Comparison of ENCODE assay signal across 25 mouse cellular contexts in genomic region chr19:45736241-45736640, GRCm38 (mm10). TPM values are rescaled to one million over a fixed set of nuclear protein-coding genes. Genes with fewer than 3 reads are reported as not detected.
DNase-seq lines count a peak whose midpoint lies in the region; ATAC-seq and TF ChIP-seq lines count a peak whose summit lies in the region.
"Had no signal": no experiment of that assay in that cellular context is flagged by ENCODE, and none has a peak within 500 bp of the region (broad histone marks: within the 10 kb centered on the region; RNA-seq: fewer than 3 reads in every experiment).

No protein-coding gene starts in this region.

- no peak for TF ChIP-seq POLR2A in testis, adult 2 months (IDR thresholded peaks at IDR 0.05; ENCODE audit: control insufficient read depth, low read depth, low read length)

- DNase-seq in heart, adult 11 months, result peak; percentile 76
- no peak for DNase-seq in heart, adult 8-10 months (ENCODE audit: low spot score)
- DNase-seq in testis, postnatal 14 days (ENCODE audit: low spot score), result no peak
- DNase-seq in forebrain, embryonic 10.5 days (ENCODE audit: extremely low spot score, low spot score), result no peak
- DNase-seq: cerebellum, adult 9-10 months; gastrocnemius, postnatal 36 days had no signal

- H3K4me1 ChIP-seq in intestine, embryonic 15.5 days (replicated peaks), result peaks cover 13% of the 10 kb centered on the region
- 0 out of 2 replicates have a peak, but pooled peaks cover 3% of the 10 kb centered on the region for H3K4me1 ChIP-seq in intestine, postnatal 0 days (replicated peaks; ENCODE audit: control insufficient read depth, insufficient read depth, low read length)
- peaks cover 20% of the 10 kb centered on the region for H3K4me1 ChIP-seq in testis, adult 2 months (ENCODE audit: control insufficient read depth, insufficient read depth, low read length)
- peaks cover 69% of the 10 kb centered on the region for H3K4me1 ChIP-seq in forebrain, embryonic 10.5 days

- no peak overlapping the region for H3K27ac ChIP-seq in intestine, embryonic 15.5 days
- no peak overlapping the region for H3K27ac ChIP-seq in intestine, postnatal 0 days (ENCODE audit: low read depth, low read length)
- H3K27ac ChIP-seq in testis, adult 2 months (ENCODE audit: control insufficient read depth, insufficient read depth, low read depth, low read length), result no peak overlapping the region
- H3K27ac ChIP-seq in forebrain, embryonic 10.5 days, result no peak overlapping the region
- H3K27ac ChIP-seq: embryonic facial prominence, embryonic 13.5 days; forebrain, embryonic 13.5 days; heart, embryonic 15.5 days; hindbrain, postnatal 0 days had no signal

- no peak overlapping the region for H3K4me3 ChIP-seq in intestine, embryonic 15.5 days (replicated peaks)
- H3K4me3 ChIP-seq in intestine, postnatal 0 days (ENCODE audit: low read depth, low read length), result no peak overlapping the region
- peak overlapping the region; percentile 10; the same call in 1 of the 2 replicates for H3K4me3 ChIP-seq in testis, adult 2 months (ENCODE audit: control insufficient read depth, low read depth, low read length)
- H3K4me3 ChIP-seq in forebrain, embryonic 10.5 days, result no peak overlapping the region; the same call in 1 of the 2 replicates
- H3K4me3 ChIP-seq: erythroblast, embryonic 14.5 days had no signal

- H3K9ac ChIP-seq in intestine, embryonic 15.5 days, result no peak overlapping the region
- H3K9ac ChIP-seq in intestine, postnatal 0 days (ENCODE audit: low read depth, low read length), result no peak overlapping the region
- H3K9ac ChIP-seq: heart, embryonic 15.5 days had no signal

- no peak overlapping the region for H3K4me2 ChIP-seq in intestine, embryonic 15.5 days (replicated peaks)
- H3K4me2 ChIP-seq in intestine, postnatal 0 days (replicated peaks; ENCODE audit: low read depth), result no peak overlapping the region

- 50% methylated on average over 1 of the region's 1 CpGs for WGBS in intestine, embryonic 15.5 days
- WGBS in intestine, postnatal 0 days, result 38% methylated on average over 1 of the region's 1 CpGs
- 42% methylated on average over 1 of the region's 1 CpGs for WGBS in forebrain, embryonic 10.5 days

- H3K27me3 ChIP-seq in intestine, embryonic 15.5 days (replicated peaks), result peaks cover 77% of the 10 kb centered on the region
- H3K27me3 ChIP-seq in intestine, postnatal 0 days (replicated peaks; ENCODE audit: control insufficient read depth, insufficient read depth, low read length), result peaks cover 51% of the 10 kb centered on the region
- H3K27me3 ChIP-seq in testis, adult 2 months (ENCODE audit: control insufficient read depth, insufficient read depth, low read length), result no peaks in the 10 kb centered on the region
- H3K27me3 ChIP-seq in forebrain, embryonic 10.5 days (ENCODE audit: poor library complexity, severe bottlenecking), result peaks cover 100% of the 10 kb centered on the region

- ATAC-seq in intestine, embryonic 15.5 days, result peak; percentile 38; the same call in 1 of the 2 replicates
- no peak for ATAC-seq in intestine, postnatal 0 days
- ATAC-seq: inflammation-experienced regulatory T-cells, adult 6 months; Patski had no signal

- TF ChIP-seq CTCF in intestine, postnatal 0 days (IDR thresholded peaks at IDR 0.05; ENCODE audit: low read depth), result no peak
- no peak for TF ChIP-seq CTCF in testis, adult 2 months (IDR thresholded peaks at IDR 0.05; ENCODE audit: control insufficient read depth, insufficient read depth, insufficient replicate concordance, low read depth, low read length)

- no peaks in the 10 kb centered on the region for H3K36me3 ChIP-seq in intestine, embryonic 15.5 days
- H3K36me3 ChIP-seq in intestine, postnatal 0 days (ENCODE audit: control insufficient read depth, insufficient read depth), result no peaks in the 10 kb centered on the region
- H3K36me3 ChIP-seq in testis, adult 2 months (ENCODE audit: control insufficient read depth, insufficient read depth, low read length), result no peaks in the 10 kb centered on the region
- H3K36me3 ChIP-seq in forebrain, embryonic 10.5 days (replicated peaks), result no peaks in the 10 kb centered on the region
- H3K36me3 ChIP-seq: embryonic facial prominence, embryonic 13.5 days; heart, embryonic 12.5 days; heart, embryonic 15.5 days had no signal

- H3K9me3 ChIP-seq in intestine, embryonic 15.5 days, result no peaks in the 10 kb centered on the region
- no peaks in the 10 kb centered on the region for H3K9me3 ChIP-seq in intestine, postnatal 0 days (ENCODE audit: control insufficient read depth)
- no peaks in the 10 kb centered on the region; the same call in 1 of the 2 replicates for H3K9me3 ChIP-seq in forebrain, embryonic 10.5 days
- H3K9me3 ChIP-seq: embryonic facial prominence, embryonic 13.5 days; forebrain, embryonic 13.5 days; heart, embryonic 12.5 days; heart, embryonic 15.5 days had no signal

RNA-seq across cellular contexts. Expression of gene Fgf8, which starts 6.5 kb away (rescaled TPM):
- total RNA-seq in heart, adult 8-10 months (2022), result not detected
- not detected in 2 replicates for polyA plus RNA-seq in intestine, embryonic 15.5 days (2015; fragmentation: Nextera tagmentation; extraction: Ambion mirVana)
- polyA plus RNA-seq in intestine, postnatal 0 days (2015; fragmentation: Nextera tagmentation; extraction: Ambion mirVana), result not detected in 2 replicates
- polyA plus RNA-seq in testis, adult 2 months (2012; rRNA removed), result 1.4 and 1.5 TPM in 2 replicates
- polyA plus RNA-seq in forebrain, embryonic 10.5 days (2016; fragmentation: Nextera tagmentation; extraction: Ambion mirVana), result 30.6 and 35.3 TPM in 2 replicates
- total RNA-seq: adrenal gland, adult 18-20 months; adrenal gland, postnatal 10 days; adrenal gland, postnatal 36 days; gastrocnemius, adult 18-20 months; gastrocnemius, postnatal 10 days; gastrocnemius, postnatal 36 days; granulocyte monocyte progenitor cell, adult 5-6 weeks; heart, postnatal 10 days; heart, postnatal 36 days had no signal
- polyA plus RNA-seq: erythroblast, embryonic 14.5 days; heart, embryonic 12.5 days; inflammation-experienced regulatory T-cells, adult 6 months had no signal

RNA-seq across cellular contexts. Expression of gene Npm3, which starts 13.2 kb away (rescaled TPM):
- total RNA-seq in heart, adult 8-10 months (2022), result 10 to 100 TPM; 11.5 to 16.0 (median 13.9) TPM
- 13.4 and 14.7 TPM in 2 replicates for polyA plus RNA-seq in intestine, embryonic 15.5 days (2015; fragmentation: Nextera tagmentation; extraction: Ambion mirVana)
- 8.5 and 9.0 TPM in 2 replicates for polyA plus RNA-seq in intestine, postnatal 0 days (2015; fragmentation: Nextera tagmentation; extraction: Ambion mirVana)
- 212 and 245 TPM in 2 replicates for polyA plus RNA-seq in testis, adult 2 months (2012; rRNA removed)
- polyA plus RNA-seq in forebrain, embryonic 10.5 days (2016; fragmentation: Nextera tagmentation; extraction: Ambion mirVana), result 10.7 and 16.1 TPM in 2 replicates

RNA-seq across cellular contexts. Expression of gene Mgea5, which starts 47.4 kb away (rescaled TPM):
- total RNA-seq in heart, adult 8-10 months (2022), result 10 to 100 TPM; 70.7 to 85.5 (median 82.4) TPM
- polyA plus RNA-seq in intestine, embryonic 15.5 days (2015; fragmentation: Nextera tagmentation; extraction: Ambion mirVana), result 36.3 and 36.4 TPM in 2 replicates
- 18.2 and 19.3 TPM in 2 replicates for polyA plus RNA-seq in intestine, postnatal 0 days (2015; fragmentation: Nextera tagmentation; extraction: Ambion mirVana)
- 52.2 and 56.7 TPM in 2 replicates for polyA plus RNA-seq in testis, adult 2 months (2012; rRNA removed)
- polyA plus RNA-seq in forebrain, embryonic 10.5 days (2016; fragmentation: Nextera tagmentation; extraction: Ambion mirVana), result 59.2 and 63.9 TPM in 2 replicates

Comparison
In these comparisons a context has a peak if more than half of its experiments do, and no peak if none do; other contexts are left out.
1. RNA of gene Fgf8, which starts 6.5 kb away (polyA plus RNA-seq): 30.6 to 35.3 TPM in forebrain, embryonic 10.5 days; 1.4 to 1.5 TPM in testis, adult 2 months, not detected in intestine, postnatal 0 days and not detected in intestine, embryonic 15.5 days; every median in the first group is over 10 times any median in the second.
2. RNA of gene Npm3, which starts 13.2 kb away (polyA plus RNA-seq): 212 to 245 TPM in testis, adult 2 months; 10.7 to 16.1 TPM in forebrain, embryonic 10.5 days, 13.4 to 14.7 TPM in intestine, embryonic 15.5 days and 8.5 to 9.0 TPM in intestine, postnatal 0 days; every median in the first group is over 10 times any median in the second.